Mouse (Mus musculus) liver, adult 2 months (tissue): ENCODE results near the gene Smco2. TPM values are rescaled to one million over a fixed set of nuclear protein-coding genes. Genes with fewer than 3 reads are reported as not detected.

ENCODE experiments used
- DNase-seq: peaks from one replicate; pipeline ENCODE4 v3.0.0-alpha.2; 2011; ENCODE audit warnings: low read depth, low spot score; ENCODE audit errors: extremely low read depth
- H3K27ac ChIP-seq: fragments of 200-500 bp; replicated peaks from 2 replicates; pipeline ENCODE4 v1.5.1; 2012; ENCODE audit warnings: low read depth, mild to moderate bottlenecking, control low read depth, inconsistent platforms, low read length; ENCODE audit not compliant: insufficient read depth
- H3K27me3 ChIP-seq: fragments of 200-500 bp; 2 replicates; pipeline ENCODE4 v1.6.1; 2012; ENCODE audit warnings: mild to moderate bottlenecking, moderate library complexity, low read length, inconsistent platforms; ENCODE audit not compliant: control insufficient read depth, insufficient read depth
- H3K36me3 ChIP-seq: fragments of 200-500 bp; 2 replicates; pipeline ENCODE4 v1.6.1; 2012; ENCODE audit warnings: low read length, inconsistent platforms; ENCODE audit not compliant: control insufficient read depth, insufficient read depth
- H3K4me1 ChIP-seq: fragments of 200-500 bp; 2 replicates; pipeline ENCODE4 v1.6.1; 2011; ENCODE audit warnings: low read length; ENCODE audit not compliant: control insufficient read depth, insufficient read depth
- H3K4me3 ChIP-seq: fragments of 200-500 bp; 2 replicates; pipeline ENCODE4 v1.5.1; 2011; ENCODE audit warnings: low read depth, mild to moderate bottlenecking, control low read depth, low read length, moderate library complexity; ENCODE audit not compliant: insufficient read depth
- H3K79me2 ChIP-seq: fragments of 200-500 bp; 2 replicates; pipeline ENCODE4 v1.6.1; 2012; ENCODE audit warnings: inconsistent platforms, mild to moderate bottlenecking, low read length, moderate library complexity; ENCODE audit not compliant: control insufficient read depth, insufficient read depth
- H3K9ac ChIP-seq: fragments of 200-500 bp; 2 replicates; pipeline ENCODE4 v1.6.1; 2012; ENCODE audit warnings: low read depth, mild to moderate bottlenecking, control low read depth, inconsistent platforms, low read length
- CTCF ChIP-seq: fragments of 200-500 bp; IDR thresholded peaks from 2 replicates; pipeline ENCODE4 v1.5.1; 2011; ENCODE audit warnings: low read depth, low read length, control low read depth
- POLR2A ChIP-seq: fragments of 200-500 bp; IDR thresholded peaks from 2 replicates; pipeline ENCODE4 v1.6.1; 2011; ENCODE audit warnings: low read length, control low read depth; ENCODE audit not compliant: insufficient read depth; ENCODE audit errors: extremely low read depth
- WGBS: fragments of 180-500 bp; shearing (Covaris S2); methylation state at CpG from one replicate; pipeline ENCODE4 v1.1.7; 2018; 5-methylcytosine and 5-hydroxymethylcytosine counted together
- polyA plus RNA-seq: library from polyadenylated mRNA; depleted of rRNA; stranded (reverse); fragments of >200 nt; gene quantifications from 2 replicates; pipeline ENCODE4 v1.2.3, GENCODE M21; 2012
- total RNA-seq: library from RNA; depleted of rRNA; stranded (reverse); fragments of >200 nt; gene quantifications from 2 replicates; pipeline ENCODE4 v1.2.3, GENCODE M21; 2014

Gene Smco2
- total and polyA plus RNA-seq, 2 experiments = 0.06 TPM; not detected in 1

DNA sequence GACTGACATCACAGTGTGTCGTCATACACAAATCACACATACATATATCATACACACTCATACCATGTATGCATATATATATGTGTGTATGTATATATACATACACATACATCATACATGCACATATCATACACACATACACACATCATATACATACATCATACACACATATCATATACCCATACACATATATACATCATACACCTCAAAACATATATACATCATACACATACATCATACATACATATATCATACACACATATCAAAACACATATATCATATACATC lies 24.5 kb upstream of the Smco2 start:
- 96% methylated on average over 1 of the region's 1 CpGs for WGBS
- H3K79me2 ChIP-seq = no peaks in the 10 kb centered on the region
- no peak for TF ChIP-seq POLR2A
- TF ChIP-seq CTCF = no peak
- no peak overlapping the region for H3K9ac ChIP-seq
- no peaks in the 10 kb centered on the region for H3K36me3 ChIP-seq
- peaks cover 3% of the 10 kb centered on the region for H3K4me1 ChIP-seq
- H3K4me3 ChIP-seq = no peak overlapping the region
- no peaks in the 10 kb centered on the region for H3K27me3 ChIP-seq
- no peak overlapping the region for H3K27ac ChIP-seq
- DNase-seq = no peak

DNA sequence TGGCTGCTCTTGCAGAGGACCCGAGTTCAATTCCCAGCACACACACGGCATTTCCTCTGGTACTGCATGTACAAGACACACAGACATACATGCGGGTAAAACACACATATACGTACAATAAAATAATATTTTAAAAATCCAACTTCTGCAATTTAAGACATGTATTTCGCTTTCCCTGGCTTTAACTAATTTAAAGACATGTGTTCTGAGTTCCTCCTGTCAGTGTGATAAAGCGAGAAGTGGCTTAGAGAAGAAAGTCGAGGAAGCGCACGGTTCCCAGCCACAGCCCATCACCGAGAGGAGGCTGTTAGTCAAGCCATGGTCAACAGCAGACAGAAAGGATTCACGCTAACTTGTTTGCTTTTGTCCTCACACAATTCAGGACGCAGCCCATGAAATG lies 18.6 kb upstream of the Smco2 start:
- no peak for TF ChIP-seq CTCF
- TF ChIP-seq POLR2A = no peak
- DNase-seq = no peak
- Histone ChIP-seq H3K4me3 (no peak overlapping the region), H3K27ac (no peak overlapping the region), H3K27me3 (no peaks in the 10 kb centered on the region), H3K79me2 (no peaks in the 10 kb centered on the region), H3K4me1 (no peaks in the 10 kb centered on the region), H3K9ac (no peak overlapping the region), H3K36me3 (no peaks in the 10 kb centered on the region)
- WGBS = 89% methylated on average over 12 of the region's 12 CpGs

GRCm38 (mm10) chr6:146833485-146834314 lies 16.2 kb upstream of the Smco2 start:
- Histone ChIP-seq H3K79me2 (no peaks in the 10 kb centered on the region), H3K9ac (no peak overlapping the region), H3K27ac (no peak overlapping the region), H3K27me3 (no peaks in the 10 kb centered on the region), H3K36me3 (no peaks in the 10 kb centered on the region), H3K4me1 (no peaks in the 10 kb centered on the region), H3K4me3 (no peak overlapping the region)
- DNase-seq = peak; percentile 58
- no peak for TF ChIP-seq POLR2A
- peak; percentile 73 for TF ChIP-seq CTCF
- WGBS = 67% methylated on average over 6 of the region's 6 CpGs

DNA sequence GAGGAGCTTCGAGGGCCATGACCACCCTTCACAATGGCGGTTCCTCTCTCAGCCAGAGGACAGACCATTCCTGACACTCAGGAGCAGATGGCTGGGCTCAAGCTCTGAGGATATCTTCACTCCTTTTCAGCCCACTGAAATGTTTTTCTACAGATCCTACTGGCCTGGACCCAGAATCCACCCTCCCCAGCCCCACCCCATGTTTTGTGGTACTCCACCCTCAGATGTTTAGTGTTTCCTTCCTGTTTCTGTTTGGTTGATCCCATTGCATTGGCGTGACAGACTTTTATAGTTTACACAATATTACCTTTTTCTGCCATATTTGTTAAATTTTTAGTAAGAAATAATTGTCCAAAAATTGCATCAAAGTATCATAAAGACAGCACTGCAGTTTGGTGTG lies 15.6 kb upstream of the Smco2 start:
- WGBS = 90% methylated on average over 3 of the region's 3 CpGs
- TF ChIP-seq POLR2A (no peak), CTCF (no peak)
- Histone ChIP-seq H3K27me3 (no peaks in the 10 kb centered on the region), H3K4me1 (no peaks in the 10 kb centered on the region), H3K79me2 (no peaks in the 10 kb centered on the region), H3K27ac (no peak overlapping the region), H3K36me3 (no peaks in the 10 kb centered on the region), H3K4me3 (no peak overlapping the region), H3K9ac (no peak overlapping the region)
- DNase-seq = no peak

GRCm38 (mm10) chr6:146835784-146836183 lies 14.1 kb upstream of the Smco2 start:
- Histone ChIP-seq H3K27ac (no peak overlapping the region), H3K27me3 (no peaks in the 10 kb centered on the region), H3K79me2 (no peaks in the 10 kb centered on the region), H3K4me3 (no peak overlapping the region), H3K36me3 (no peaks in the 10 kb centered on the region), H3K4me1 (no peaks in the 10 kb centered on the region), H3K9ac (no peak overlapping the region)
- DNase-seq = no peak
- WGBS = 39% methylated on average over 4 of the region's 4 CpGs
- TF ChIP-seq CTCF (no peak), POLR2A (no peak)

- Histone ChIP-seq H3K27me3 (no peaks in the 10 kb centered on the region), H3K4me1 (no peaks in the 10 kb centered on the region), H3K4me3 (no peak overlapping the region), H3K36me3 (no peaks in the 10 kb centered on the region), H3K79me2 (no peaks in the 10 kb centered on the region), H3K9ac (no peak overlapping the region), H3K27ac (no peak overlapping the region)
- 79% methylated on average over 7 of the region's 7 CpGs for WGBS
- no peak for TF ChIP-seq CTCF
- no peak for TF ChIP-seq POLR2A
- DNase-seq = no peak
Measured at GRCm38 (mm10) chr6:146837316-146837715, 12.6 kb upstream of the Smco2 start.
